Mouse (Mus musculus) cerebellum, adult 2 months (tissue): Measurements from ENCODE around the gene Dkk3. TPM values are rescaled to one million over a fixed set of nuclear protein-coding genes. Genes with fewer than 3 reads are reported as not detected.

ENCODE experiments used
- DNase-seq, 2 experiments: peaks; one replicate each; pipeline ENCODE4 v3.0.0; 2021
- H3K27ac ChIP-seq: fragments of 200-500 bp; 2 replicates; pipeline ENCODE4 v1.5.1; 2012; ENCODE audit warnings: low read length, control low read depth, inconsistent platforms; ENCODE audit not compliant: insufficient read depth
- H3K27me3 ChIP-seq: fragments of 200-500 bp; 2 replicates; pipeline ENCODE4 v1.6.1; 2012; ENCODE audit warnings: inconsistent platforms, mild to moderate bottlenecking, low read length, moderate library complexity; ENCODE audit not compliant: control insufficient read depth, insufficient read depth
- H3K4me1 ChIP-seq: fragments of 200-500 bp; 2 replicates; pipeline ENCODE4 v1.6.1; 2011; ENCODE audit warnings: low read length; ENCODE audit not compliant: control insufficient read depth, insufficient read depth
- H3K4me3 ChIP-seq: fragments of 200-500 bp; replicated peaks from 2 replicates; pipeline ENCODE3; 2011; ENCODE audit warnings: mild to moderate bottlenecking, low read depth, low read length, control low read depth; ENCODE audit not compliant: insufficient read depth
- CTCF ChIP-seq: fragments of 200-500 bp; IDR thresholded peaks from 2 replicates; pipeline ENCODE4 v1.5.1; 2011; ENCODE audit warnings: low read depth, mild to moderate bottlenecking, control low read depth, low read length, moderate library complexity, borderline replicate concordance; ENCODE audit not compliant: insufficient read depth
- POLR2A ChIP-seq: fragments of 200-500 bp; IDR thresholded peaks from 2 replicates; pipeline ENCODE4 v1.6.1; 2011; ENCODE audit warnings: low read length, control low read depth, borderline replicate concordance; ENCODE audit not compliant: insufficient read depth
- WGBS: fragments of 180-500 bp; shearing (Covaris S2); methylation state at CpG from one replicate; pipeline ENCODE4 v1.1.7; 2018; 5-methylcytosine and 5-hydroxymethylcytosine counted together
- polyA plus RNA-seq: library from polyadenylated mRNA; depleted of rRNA; stranded (reverse); fragments of >200 nt; gene quantifications from 2 replicates; pipeline ENCODE4 v1.2.3, GENCODE M21; 2012; rRNA removed

The Dkk3 gene
- 17.1 and 20.4 TPM in 2 replicates for polyA plus RNA-seq

DNA sequence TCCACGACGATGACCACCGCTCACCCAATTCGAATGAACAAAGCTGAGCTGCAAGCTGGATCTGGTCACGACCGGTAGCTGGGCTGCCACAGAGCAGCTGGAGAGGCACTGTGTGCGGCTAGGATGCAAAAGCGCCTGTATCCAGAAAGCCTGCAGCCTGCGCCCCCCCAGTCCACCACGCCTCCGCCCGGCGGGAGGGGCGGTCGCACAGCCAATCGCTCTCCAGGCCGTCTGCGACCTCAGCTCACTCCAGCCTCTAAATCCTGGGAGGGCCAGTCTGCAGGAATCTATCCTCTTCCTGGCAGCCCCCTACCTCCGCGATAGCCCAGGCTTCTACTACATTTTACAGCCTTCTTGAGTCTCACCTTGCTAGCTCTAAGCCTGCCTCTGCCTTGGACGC is at the start of gene Dkk3:
TSS of gene Dkk3 (minus strand) at position 116 of the 400 bp plus-strand sequence.
- no peak for TF ChIP-seq CTCF
- no peak for TF ChIP-seq POLR2A
- no peak within 1 kb of the TSS for H3K27ac ChIP-seq
- no peak for DNase-seq
- H3K4me3 ChIP-seq = peak within 1 kb of the TSS; percentile 20
- H3K27me3 ChIP-seq = no peaks in the 10 kb centered on the region; the same call in 1 of the 2 replicates
- no peaks in the 10 kb centered on the region for H3K4me1 ChIP-seq
- WGBS = 36% methylated on average over 21 of the region's 21 CpGs

GRCm38 (mm10) chr7:112207717-112208116 is 48.9 kb upstream of the Dkk3 start:
- no peak overlapping the region for H3K27ac ChIP-seq
- no peak overlapping the region for H3K4me3 ChIP-seq
- DNase-seq = no peak
- H3K27me3 ChIP-seq = no peaks in the 10 kb centered on the region
- WGBS = 61% methylated on average over 6 of the region's 6 CpGs
- H3K4me1 ChIP-seq = peaks cover 47% of the 10 kb centered on the region
- TF ChIP-seq POLR2A (no peak), CTCF (no peak)

DNA sequence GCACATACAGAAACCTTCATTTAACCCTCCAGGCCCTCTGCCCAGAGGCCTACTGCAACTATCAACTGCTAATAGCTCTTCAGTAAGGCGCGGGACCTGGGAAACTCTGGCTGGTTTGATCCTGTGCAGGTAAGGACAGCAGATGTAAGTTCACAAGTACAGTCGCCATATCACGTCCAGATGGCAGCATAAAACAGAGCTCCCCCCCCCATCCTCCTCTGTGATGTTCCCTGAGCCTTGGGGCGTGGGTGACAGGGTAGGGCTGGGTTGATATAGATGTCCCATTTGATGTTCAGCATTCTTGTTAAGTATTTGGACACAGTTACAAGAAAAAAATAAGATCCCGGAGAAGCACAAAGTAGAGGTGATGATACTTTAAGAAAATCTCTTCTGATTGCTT is 46.7 kb upstream of the Dkk3 start:
- no peak for DNase-seq
- Histone ChIP-seq H3K27me3 (no peaks in the 10 kb centered on the region), H3K4me3 (no peak overlapping the region), H3K27ac (peak overlapping the region; percentile 76), H3K4me1 (peaks cover 48% of the 10 kb centered on the region)
- 87% methylated on average over 6 of the region's 6 CpGs for WGBS
- TF ChIP-seq CTCF = no peak
- no peak for TF ChIP-seq POLR2A

GRCm38 (mm10) chr7:112204380-112204963 is 45.6 kb upstream of the Dkk3 start:
- peak in 1 of 2 experiments; percentile 62 for DNase-seq
- WGBS = 18% methylated on average over 6 of the region's 6 CpGs
- peaks cover 48% of the 10 kb centered on the region for H3K4me1 ChIP-seq
- H3K4me3 ChIP-seq = no peak overlapping the region
- no peaks in the 10 kb centered on the region for H3K27me3 ChIP-seq
- peak overlapping the region; percentile 85 for H3K27ac ChIP-seq
- TF ChIP-seq CTCF (no peak), POLR2A (no peak)

DNA sequence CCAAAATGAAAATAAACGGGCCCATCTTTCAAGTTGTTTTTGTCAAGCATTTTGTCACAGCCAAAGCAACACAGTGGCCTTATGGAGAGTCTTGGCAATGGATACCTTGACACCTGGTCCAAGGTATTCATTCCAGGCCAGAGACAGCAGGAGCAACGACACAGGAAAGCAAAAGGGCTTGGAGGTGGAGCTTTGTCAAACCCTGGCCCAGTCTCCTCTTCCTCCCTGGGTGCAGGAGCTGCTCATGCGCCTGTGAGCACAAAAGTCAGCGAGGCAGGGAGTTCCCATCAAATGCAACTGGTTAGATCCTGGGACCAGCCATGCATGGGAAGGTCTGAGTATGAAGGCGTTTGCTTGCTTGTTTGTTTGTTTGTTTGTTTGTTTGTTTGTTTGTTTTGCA is 45.1 kb upstream of the Dkk3 start:
- 5% methylated on average over 5 of the region's 5 CpGs for WGBS
- Histone ChIP-seq H3K27ac (peak overlapping the region; percentile 97), H3K27me3 (no peaks in the 10 kb centered on the region), H3K4me1 (peaks cover 46% of the 10 kb centered on the region), H3K4me3 (no peak overlapping the region)
- peak; percentile 83 to 94 for DNase-seq
- TF ChIP-seq POLR2A = peak; percentile 55; the same call in 1 of the 2 replicates
- no peak for TF ChIP-seq CTCF

GRCm38 (mm10) chr7:112202843-112203242 is 44.0 kb upstream of the Dkk3 start:
- TF ChIP-seq POLR2A = no peak
- no peak for TF ChIP-seq CTCF
- 13% methylated on average over 5 of the region's 5 CpGs for WGBS
- peak overlapping the region; percentile 97 for H3K27ac ChIP-seq

DNA sequence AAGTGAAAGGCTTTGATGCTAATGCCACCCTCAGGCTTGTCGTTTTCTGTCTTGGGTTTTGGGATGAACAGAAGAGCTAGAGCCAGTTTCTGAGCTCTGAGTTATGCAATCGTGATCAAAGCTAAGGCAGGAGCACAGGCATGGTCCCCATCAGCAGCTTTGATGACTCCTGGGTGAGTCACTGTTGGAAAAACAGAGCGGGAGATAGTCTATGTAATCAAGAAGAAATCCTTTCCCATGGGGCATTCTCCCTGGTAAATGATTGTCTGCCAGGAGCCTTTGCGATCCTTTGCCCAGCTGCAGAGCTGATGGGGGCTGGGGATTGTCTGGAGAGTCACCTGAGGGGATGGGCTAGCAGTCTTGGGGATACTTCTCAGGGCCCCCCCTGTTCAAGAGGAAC is 43.3 kb upstream of the Dkk3 start:
- TF ChIP-seq CTCF (no peak), POLR2A (no peak)
- WGBS = 47% methylated on average over 4 of the region's 4 CpGs
- Histone ChIP-seq H3K4me3 (no peak overlapping the region), H3K27ac (peak overlapping the region; percentile 97), H3K4me1 (peaks cover 35% of the 10 kb centered on the region), H3K27me3 (no peaks in the 10 kb centered on the region)
- DNase-seq = no peak

More at GRCm38 (mm10) chr7:112202843-112203242, 44.0 kb upstream of the Dkk3 start:
- H3K4me3 ChIP-seq = no peak overlapping the region
- no peaks in the 10 kb centered on the region for H3K27me3 ChIP-seq
- peak; percentile 60 to 67 for DNase-seq
- H3K4me1 ChIP-seq = peaks cover 37% of the 10 kb centered on the region

DNA sequence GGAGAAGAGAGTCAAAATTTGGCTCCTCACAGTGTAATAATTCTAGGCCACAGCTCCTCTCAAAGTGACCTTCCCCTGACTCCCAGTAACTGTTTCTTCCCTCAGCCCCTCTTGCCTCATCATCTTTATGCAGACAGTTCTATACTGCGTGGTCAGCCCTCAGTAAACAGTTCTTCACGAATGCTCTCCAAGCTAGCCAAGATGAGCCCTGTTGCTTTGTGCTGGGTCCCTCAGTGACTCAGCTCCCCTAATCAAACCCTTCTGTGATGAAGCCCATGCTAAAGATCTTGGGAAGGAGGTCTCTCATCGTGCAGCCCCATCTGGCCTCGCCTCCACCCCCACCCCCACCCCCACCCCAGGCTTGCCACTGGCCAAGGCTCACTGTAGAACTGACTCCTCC is 41.9 kb upstream of the Dkk3 start:
- Histone ChIP-seq H3K4me3 (no peak overlapping the region), H3K4me1 (peaks cover 27% of the 10 kb centered on the region), H3K27me3 (no peaks in the 10 kb centered on the region), H3K27ac (no peak overlapping the region)
- DNase-seq = no peak
- WGBS = 68% methylated on average over 4 of the region's 4 CpGs
- TF ChIP-seq POLR2A (no peak), CTCF (no peak)
